Comparison of ENCODE assay signal across 9 mouse cellular contexts in genomic region chr5:135963280-135963627, GRCm38 (mm10). TPM values are rescaled to one million over a fixed set of nuclear protein-coding genes. Genes with fewer than 3 reads are reported as not detected.
A peak's percentile ranks its signal among the peaks of the same experiment; 100 is the strongest.
DNase-seq lines count a peak whose midpoint lies in the region; ATAC-seq and TF ChIP-seq lines count a peak whose summit lies in the region.
"Had no signal": no experiment of that assay in that cellular context is flagged by ENCODE, and none has a peak within 500 bp of the region (broad histone marks: within the 10 kb centered on the region; RNA-seq: fewer than 3 reads in every experiment).

No protein-coding gene starts in this region.

- no peak for DNase-seq in heart, adult 11 months
- DNase-seq in R1 (ENCODE audit: low read depth, low spot score): peak; percentile 65
- peak; percentile 52 for DNase-seq in forebrain, postnatal 0 days
- no peak for DNase-seq in midbrain, embryonic 10.5 days (ENCODE audit: low spot score)
- DNase-seq in left cerebral cortex, postnatal 10 days (ENCODE audit: extremely low spot score in 1 of 2, low spot score in 2 of 2): no peak
- DNase-seq in spleen, adult 18-20 months: no peak
- DNase-seq in cerebellum, postnatal 36 days: no peak

- H3K4me3 ChIP-seq in heart, embryonic 16.5 days (ENCODE audit: low read length): peak overlapping the region; percentile 64
- peak overlapping the region; percentile 50 for H3K4me3 ChIP-seq in forebrain, postnatal 0 days (ENCODE audit: low read depth, low read length)
- peak overlapping the region; percentile 79 for H3K4me3 ChIP-seq in midbrain, embryonic 10.5 days

- no peaks in the 10 kb centered on the region for H3K36me3 ChIP-seq in heart, embryonic 16.5 days (ENCODE audit: control insufficient read depth, insufficient read depth)
- no peaks in the 10 kb centered on the region for H3K36me3 ChIP-seq in forebrain, postnatal 0 days (ENCODE audit: insufficient read depth)
- no peaks in the 10 kb centered on the region for H3K36me3 ChIP-seq in midbrain, embryonic 10.5 days

- ATAC-seq in heart, embryonic 16.5 days (replicated peaks; ENCODE audit: extremely low read depth, insufficient read depth, low FRiP score): no peak
- ATAC-seq in forebrain, postnatal 0 days: no peak

- peak overlapping the region; percentile 93 for H3K9ac ChIP-seq in heart, embryonic 16.5 days (ENCODE audit: low read length)
- peak overlapping the region; percentile 77 for H3K9ac ChIP-seq in forebrain, postnatal 0 days

- H3K27me3 ChIP-seq in heart, embryonic 16.5 days (ENCODE audit: control insufficient read depth, insufficient read depth, low read length): no peaks in the 10 kb centered on the region
- no peaks in the 10 kb centered on the region for H3K27me3 ChIP-seq in forebrain, postnatal 0 days (ENCODE audit: insufficient read depth, low read length)
- peaks cover 22% of the 10 kb centered on the region for H3K27me3 ChIP-seq in midbrain, embryonic 10.5 days (ENCODE audit: low read depth, poor library complexity, severe bottlenecking)

- WGBS in heart, embryonic 16.5 days: 5% methylated on average over 6 of the region's 6 CpGs
- WGBS in forebrain, postnatal 0 days: 5% methylated on average over 6 of the region's 6 CpGs
- 4% methylated on average over 6 of the region's 6 CpGs for WGBS in midbrain, embryonic 10.5 days

- TF ChIP-seq CTCF in forebrain, postnatal 0 days (IDR thresholded peaks at IDR 0.05; ENCODE audit: low read depth): no peak

- H3K4me2 ChIP-seq in heart, embryonic 16.5 days (ENCODE audit: low read depth, low read length): peak overlapping the region; percentile 92
- H3K4me2 ChIP-seq in forebrain, postnatal 0 days (ENCODE audit: low read depth): peak overlapping the region; percentile 84

- peak overlapping the region; percentile 98 for H3K27ac ChIP-seq in heart, embryonic 16.5 days (ENCODE audit: low read length)
- peak overlapping the region; percentile 91 for H3K27ac ChIP-seq in forebrain, postnatal 0 days (ENCODE audit: low read depth, low read length)
- H3K27ac ChIP-seq in midbrain, embryonic 10.5 days (replicated peaks): peak overlapping the region; percentile 95

- H3K9me3 ChIP-seq in heart, embryonic 16.5 days (replicated peaks; ENCODE audit: control insufficient read depth, low read length): no peaks in the 10 kb centered on the region
- H3K9me3 ChIP-seq in forebrain, postnatal 0 days (ENCODE audit: low read length): no peaks in the 10 kb centered on the region
- no peaks in the 10 kb centered on the region for H3K9me3 ChIP-seq in midbrain, embryonic 10.5 days (replicated peaks)

- H3K4me1 ChIP-seq in heart, embryonic 16.5 days (ENCODE audit: control insufficient read depth, insufficient read depth, low read length): peaks cover 10% of the 10 kb centered on the region
- H3K4me1 ChIP-seq in forebrain, postnatal 0 days (ENCODE audit: insufficient read depth): peaks cover 4% of the 10 kb centered on the region
- peaks cover 27% of the 10 kb centered on the region for H3K4me1 ChIP-seq in midbrain, embryonic 10.5 days

- intact Hi-C loops in left cerebral cortex, postnatal 10 days (cut with DNase I): no loop called here

RNA-seq across cellular contexts. Expression of gene Ssc4d, which starts 11.1 kb away (rescaled TPM):
- polyA plus RNA-seq in heart, embryonic 16.5 days (2015; fragmentation: Nextera tagmentation; extraction: Ambion mirVana): 0.45 and 0.91 TPM in 2 replicates
- total RNA-seq in forebrain, postnatal 0 days (2014; rRNA removed): 6.5 and 7.0 TPM in 2 replicates
- polyA plus RNA-seq in forebrain, postnatal 0 days (2015; fragmentation: Nextera tagmentation; extraction: Ambion mirVana): 2.5 and 4.0 TPM in 2 replicates
- 1.7 TPM in 2 replicates for polyA plus RNA-seq in midbrain, embryonic 10.5 days (2016; fragmentation: Nextera tagmentation; extraction: Ambion mirVana)
- 1 to 10 TPM; 1.7 to 4.0 TPM for total RNA-seq in left cerebral cortex, postnatal 10 days (2021)

RNA-seq across cellular contexts. Expression of gene Zp3, which starts 16.6 kb away (rescaled TPM):
- not detected in 2 replicates for polyA plus RNA-seq in heart, embryonic 16.5 days (2015; fragmentation: Nextera tagmentation; extraction: Ambion mirVana)
- 0.14 TPM in 1 of 2 replicates, not detected in the other for total RNA-seq in forebrain, postnatal 0 days (2014; rRNA removed)
- polyA plus RNA-seq in forebrain, postnatal 0 days (2015; fragmentation: Nextera tagmentation; extraction: Ambion mirVana): 0.14 and 0.23 TPM in 2 replicates
- 0.10 TPM in 1 of 2 replicates, not detected in the other for polyA plus RNA-seq in midbrain, embryonic 10.5 days (2016; fragmentation: Nextera tagmentation; extraction: Ambion mirVana)
- not detected for total RNA-seq in left cerebral cortex, postnatal 10 days (2021)
- total RNA-seq: gastrocnemius, postnatal 10 days had no signal

RNA-seq across cellular contexts. Expression of gene Ywhag, which starts 28.8 kb away (rescaled TPM):
- polyA plus RNA-seq in heart, embryonic 16.5 days (2015; fragmentation: Nextera tagmentation; extraction: Ambion mirVana): 167 and 202 TPM in 2 replicates
- total RNA-seq in forebrain, postnatal 0 days (2014; rRNA removed): 220 and 286 TPM in 2 replicates
- 603 and 867 TPM in 2 replicates for polyA plus RNA-seq in forebrain, postnatal 0 days (2015; fragmentation: Nextera tagmentation; extraction: Ambion mirVana)
- polyA plus RNA-seq in midbrain, embryonic 10.5 days (2016; fragmentation: Nextera tagmentation; extraction: Ambion mirVana): 270 and 311 TPM in 2 replicates
- 1,000 to 10,000 TPM; 1,621 to 1,667 TPM for total RNA-seq in left cerebral cortex, postnatal 10 days (2021)

RNA-seq across cellular contexts. Expression of gene Dtx2, which starts 31.3 kb away (rescaled TPM):
- 21.8 and 22.5 TPM in 2 replicates for polyA plus RNA-seq in heart, embryonic 16.5 days (2015; fragmentation: Nextera tagmentation; extraction: Ambion mirVana)
- total RNA-seq in forebrain, postnatal 0 days (2014; rRNA removed): 19.5 and 25.3 TPM in 2 replicates
- 17.6 and 20.0 TPM in 2 replicates for polyA plus RNA-seq in forebrain, postnatal 0 days (2015; fragmentation: Nextera tagmentation; extraction: Ambion mirVana)
- polyA plus RNA-seq in midbrain, embryonic 10.5 days (2016; fragmentation: Nextera tagmentation; extraction: Ambion mirVana): 36.3 and 39.6 TPM in 2 replicates
- total RNA-seq in left cerebral cortex, postnatal 10 days (2021): 1 to 10 TPM; 9.3 to 9.4 TPM

Comparison
In these comparisons a context has a peak if more than half of its experiments do, and no peak if none do; other contexts are left out.
1. DNase-seq: peak in R1 (single experiment) and forebrain, postnatal 0 days (single experiment); none in heart, adult 11 months (single experiment), midbrain, embryonic 10.5 days (single experiment), left cerebral cortex, postnatal 10 days (0 of 2), spleen, adult 18-20 months (0 of 2) and cerebellum, postnatal 36 days (0 of 2).
2. Peak in every context shown above with its lines, with median percentiles within 50 percentile points of each other: H3K27ac ChIP-seq and H3K4me3 ChIP-seq.